Mouse (Mus musculus): ENCODE data around the gene Xcl1. TPM values are rescaled to one million over a fixed set of nuclear protein-coding genes. Genes with fewer than 3 reads are reported as not detected.

Xcl1 gene
- polyA plus RNA-seq (2012; rRNA removed): 0.35 and 0.60 TPM in 2 replicates

GRCm38 (mm10) chr1:164935477-164936044 lies at the start of gene Xcl1:
Gene Xcl1 (minus strand): TSS chr1:164935527.

Other genes starting within 250 kb of the Xcl1 start
- 1.0 and 1.1 TPM in 2 replicates for gene Dpt, start 138.9 kb downstream of the Xcl1 start, polyA plus RNA-seq (2012; rRNA removed)
- 0.06 and 0.08 TPM in 2 replicates for gene Tbx19, start 225.2 kb upstream of the Xcl1 start, polyA plus RNA-seq (2012; rRNA removed)

Measured in liver, embryonic 18 days (tissue).